Mouse (Mus musculus) gastrocnemius, postnatal 4 days (tissue): Measurements from ENCODE around the gene Gtsf1. TPM values are rescaled to one million over a fixed set of nuclear protein-coding genes. Genes with fewer than 3 reads are reported as not detected.
"Not testable (repeated sequence)": the region's sequence is repeated elsewhere in the genome, so short reads cannot be mapped to it uniquely, and the experiment has no call there.

Experiments
- DNase-seq, 2 experiments: peaks; one replicate each; pipeline ENCODE4 v3.0.0; 2021 to 2022; ENCODE audit warnings: low spot score in 2 of 2, mixed read lengths in 2 of 2
- long read RNA-seq, 2 experiments: library from polyadenylated mRNA; stranded (forward); transcript quantifications; one replicate each; pipeline ENCODE4 v2.0.0; 2021
- total RNA-seq, 2 experiments: library from RNA; stranded (reverse); gene quantifications; 2 replicates each; pipeline ENCODE4 v1.2.3; 2021

The Gtsf1 gene
- total RNA-seq: not detected
- long read RNA-seq, experiment 1, partial matches to known transcripts: 0 of 1 reads
- long read RNA-seq, experiment 1, other reads (novel, unspliced or antisense): 0 of 1 reads
- long read RNA-seq, experiment 2, partial matches to known transcripts: 0 of 1 reads
- long read RNA-seq, experiment 2, other reads (novel, unspliced or antisense): 1 of 1 reads

GRCm38 (mm10) chr15:103430241-103430640 is at the start of gene Gtsf1:
Gene Gtsf1, minus strand, starts transcription at chr15:103430470.
- peak in 1 of 2 experiments; percentile 18 for DNase-seq

GRCm38 (mm10) chr15:103479080-103479606 is 48.9 kb upstream of the Gtsf1 start:
- DNase-seq: no peak

GRCm38 (mm10) chr15:103473769-103474168 is 43.5 kb upstream of the Gtsf1 start:
- DNase-seq: no peak

GRCm38 (mm10) chr15:103473182-103473581 is 42.9 kb upstream of the Gtsf1 start:
- no peak for DNase-seq

- DNase-seq: no peak
These were observed 42.0 kb upstream of the Gtsf1 start for GRCm38 (mm10) chr15:103472265-103472664.

GRCm38 (mm10) chr15:103471488-103472194 is 41.4 kb upstream of the Gtsf1 start:
- no peak for DNase-seq

GRCm38 (mm10) chr15:103462539-103463261 is 32.4 kb upstream of the Gtsf1 start:
- peak in 1 of 2 experiments; percentile 25 for DNase-seq

GRCm38 (mm10) chr15:103454449-103454848 is 24.2 kb upstream of the Gtsf1 start:
- DNase-seq: no peak

- peak in 1 of 2 experiments; percentile 21 for DNase-seq
These were observed 23.4 kb upstream of the Gtsf1 start, which contains the start of gene Nckap1l for GRCm38 (mm10) chr15:103453551-103454218. Gene Nckap1l, plus strand, starts transcription at chr15:103453794.

- no peak for DNase-seq
These were observed 18.1 kb upstream of the Gtsf1 start, which contains the start of gene Gtsf2 for GRCm38 (mm10) chr15:103448369-103448768. Gene Gtsf2, minus strand, starts transcription at chr15:103448469.

- DNase-seq: not testable (repeated sequence)
These were observed 15.7 kb upstream of the Gtsf1 start for GRCm38 (mm10) chr15:103445966-103446365.

- no peak for DNase-seq
These were observed 3.3 kb downstream of the Gtsf1 start for GRCm38 (mm10) chr15:103427017-103427416.

GRCm38 (mm10) chr15:103405586-103405985 is 24.7 kb downstream of the Gtsf1 start:
- DNase-seq: not testable (repeated sequence)

GRCm38 (mm10) chr15:103401361-103401760 is 28.9 kb downstream of the Gtsf1 start:
- DNase-seq: no peak

GRCm38 (mm10) chr15:103393577-103393976 is 36.7 kb downstream of the Gtsf1 start:
- DNase-seq: no peak

GRCm38 (mm10) chr15:103388556-103389145 is 41.6 kb downstream of the Gtsf1 start:
- DNase-seq: no peak

GRCm38 (mm10) chr15:103383771-103384488 is 46.3 kb downstream of the Gtsf1 start:
- peak in 1 of 2 experiments; percentile 45 for DNase-seq

- DNase-seq: peak in 1 of 2 experiments; percentile 47
These were observed 47.4 kb downstream of the Gtsf1 start for GRCm38 (mm10) chr15:103382795-103383406.

- DNase-seq: no peak
These were observed 48.2 kb downstream of the Gtsf1 start for GRCm38 (mm10) chr15:103382075-103382474.
